Mouse (Mus musculus): ENCODE measurements around the gene Gm5916. TPM values are rescaled to one million over a fixed set of nuclear protein-coding genes. Genes with fewer than 3 reads are reported as not detected.

Gm5916 gene
- not detected for total RNA-seq (2023)

DNA sequence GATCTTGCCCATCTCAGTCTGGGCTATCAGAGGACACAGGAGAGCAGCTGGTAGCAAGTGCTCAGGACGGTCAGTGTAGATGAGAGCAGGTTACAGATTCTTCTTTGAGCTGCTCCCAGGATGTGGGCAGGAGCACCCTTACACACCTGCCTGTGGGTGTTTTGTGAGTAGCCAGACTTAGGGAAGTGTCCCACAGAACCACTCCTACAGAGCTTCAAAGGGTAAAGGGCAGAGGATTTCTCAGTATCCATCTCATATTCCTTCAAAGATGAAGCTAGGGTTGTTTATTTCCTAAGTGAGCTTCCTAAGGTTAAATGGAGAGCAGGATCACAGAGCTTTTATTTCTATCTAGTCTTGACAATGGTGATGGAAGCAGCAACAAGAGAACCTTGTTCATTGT lies at the start of gene Gm5916:
TSS of gene Gm5916 (minus strand) at position 101 of the 400 bp plus-strand sequence.

Other genes starting within 250 kb of the Gm5916 start
- not detected for gene 9230113P08Rik, start 220.4 kb downstream of the Gm5916 start, total RNA-seq (2023)

Data from CD4-positive naive resting alpha-beta T cell, adult 57 days (primary cell).